Mouse (Mus musculus) midbrain, postnatal 0 days (tissue): Measurements from ENCODE around the gene Atp13a3. TPM values are rescaled to one million over a fixed set of nuclear protein-coding genes. Genes with fewer than 3 reads are reported as not detected.

Source experiments
- ATAC-seq: fragments of 200-750 bp; cut with Nextera tagmentation; 2 replicates; pipeline ENCODE4 v1.8.0; 2017; ENCODE audit warnings: moderate number of reproducible peaks, mild to moderate bottlenecking, moderate TSS enrichment, moderate library complexity; ENCODE audit not compliant: low FRiP score
- DNase-seq: peaks from one replicate; pipeline ENCODE4 v3.0.0-alpha.2; 2015; ENCODE audit warnings: low spot score
- H3K27ac ChIP-seq: fragments of 300-500 bp; sonication (generic); 2 replicates; pipeline ENCODE4 v1.5.1; 2014; ENCODE audit warnings: low read depth, mild to moderate bottlenecking, low read length, mixed read lengths
- H3K27me3 ChIP-seq: fragments of 300-500 bp; sonication (generic); 2 replicates; pipeline ENCODE4 v1.6.1; 2014; ENCODE audit warnings: low read length, control low read depth, mixed read lengths; ENCODE audit not compliant: insufficient read depth
- H3K36me3 ChIP-seq: fragments of 300-500 bp; sonication (generic); 2 replicates; pipeline ENCODE4 v1.6.1; 2014; ENCODE audit warnings: low read length, control low read depth, mixed read lengths; ENCODE audit not compliant: insufficient read depth
- H3K4me1 ChIP-seq: fragments of 300-500 bp; sonication (generic); 2 replicates; pipeline ENCODE4 v1.6.1; 2014; ENCODE audit warnings: mild to moderate bottlenecking, control low read depth, antibody characterized with exemption, low read length, mixed read lengths; ENCODE audit not compliant: insufficient read depth
- H3K4me2 ChIP-seq: fragments of 300-500 bp; sonication (generic); 2 replicates; pipeline ENCODE4 v1.6.1; 2014; ENCODE audit warnings: low read depth, mild to moderate bottlenecking, low read length, mixed read lengths; ENCODE audit not compliant: poor library complexity, severe bottlenecking
- H3K4me3 ChIP-seq: fragments of 300-500 bp; sonication (generic); 2 replicates; pipeline ENCODE4 v1.5.1; 2014; ENCODE audit warnings: low read depth, mild to moderate bottlenecking, low read length, moderate library complexity
- H3K9ac ChIP-seq: fragments of 300-500 bp; sonication (generic); replicated peaks from 2 replicates; pipeline ENCODE4 v1.6.1; 2014; ENCODE audit warnings: mild to moderate bottlenecking, low read length, moderate library complexity, mixed read lengths; ENCODE audit not compliant: poor library complexity, severe bottlenecking
- H3K9me3 ChIP-seq: fragments of 300-500 bp; sonication (generic); 2 replicates; pipeline ENCODE4 v1.6.1; 2016; ENCODE audit warnings: low read length, control low read depth
- CTCF ChIP-seq: IDR thresholded peaks from 2 replicates; pipeline ENCODE4 v1.5.1; 2016; ENCODE audit warnings: antibody characterized with exemption, mild to moderate bottlenecking
- WGBS: fragments of 180-500 bp; shearing (Covaris S2); extraction: QIAGEN DNeasy Blood & Tissue Kit; methylation state at CpG from one replicate; pipeline ENCODE4 v1.1.7; 2014; 5-methylcytosine and 5-hydroxymethylcytosine counted together
- polyA plus RNA-seq: library from polyadenylated mRNA; unstranded; fragments of >200 nt; fragmentation: Nextera tagmentation; extraction: Ambion mirVana; gene quantifications from 2 replicates; pipeline ENCODE4 v1.2.1, GENCODE M21; 2015
- total RNA-seq: library from RNA; depleted of rRNA; stranded (reverse); fragments of >200 nt; gene quantifications from 2 replicates; pipeline ENCODE4 v1.2.3, GENCODE M21; 2014

Atp13a3 gene
- total and polyA plus RNA-seq, 2 experiments from 2014 or later: 7.2 to 34.1 TPM

- 49% methylated on average over 8 of the region's 8 CpGs for WGBS
- H3K27me3 ChIP-seq: no peaks in the 10 kb centered on the region
- DNase-seq: no peak
- H3K4me3 ChIP-seq: no peak overlapping the region
- no peak for ATAC-seq
- H3K4me1 ChIP-seq: no peaks in the 10 kb centered on the region
- TF ChIP-seq CTCF: no peak
- no peaks in the 10 kb centered on the region for H3K36me3 ChIP-seq
- H3K27ac ChIP-seq: no peak overlapping the region
- H3K9me3 ChIP-seq: no peaks in the 10 kb centered on the region
- no peak overlapping the region for H3K9ac ChIP-seq
- H3K4me2 ChIP-seq: no peak overlapping the region
Observed at GRCm38 (mm10) chr16:30443411-30443810, 37.6 kb upstream of the Atp13a3 start.

- 96% methylated on average over 2 of the region's 2 CpGs for WGBS
- no peaks in the 10 kb centered on the region for H3K36me3 ChIP-seq
- H3K9me3 ChIP-seq: no peaks in the 10 kb centered on the region
Observed at GRCm38 (mm10) chr16:30442451-30442850, 36.7 kb upstream of the Atp13a3 start.

GRCm38 (mm10) chr16:30441409-30441808 is 35.6 kb upstream of the Atp13a3 start:
- no peaks in the 10 kb centered on the region for H3K9me3 ChIP-seq
- no peak for TF ChIP-seq CTCF
- no peaks in the 10 kb centered on the region for H3K4me1 ChIP-seq
- H3K9ac ChIP-seq: no peak overlapping the region
- DNase-seq: no peak
- H3K27me3 ChIP-seq: no peaks in the 10 kb centered on the region
- no peak overlapping the region for H3K4me2 ChIP-seq
- H3K27ac ChIP-seq: no peak overlapping the region
- ATAC-seq: no peak
- H3K4me3 ChIP-seq: no peak overlapping the region
- no peaks in the 10 kb centered on the region for H3K36me3 ChIP-seq
- WGBS: 85% methylated on average over 4 of the region's 4 CpGs

More at GRCm38 (mm10) chr16:30442451-30442850, 36.7 kb upstream of the Atp13a3 start:
- ATAC-seq (no peak), DNase-seq (no peak)
- Histone ChIP-seq H3K27me3 (no peaks in the 10 kb centered on the region), H3K27ac (no peak overlapping the region), H3K9ac (no peak overlapping the region), H3K4me1 (no peaks in the 10 kb centered on the region), H3K4me2 (no peak overlapping the region), H3K4me3 (no peak overlapping the region)
- no peak for TF ChIP-seq CTCF

GRCm38 (mm10) chr16:30439841-30440240 is 34.1 kb upstream of the Atp13a3 start:
- Histone ChIP-seq H3K4me2 (no peak overlapping the region), H3K27ac (no peak overlapping the region), H3K4me1 (no peaks in the 10 kb centered on the region), H3K4me3 (no peak overlapping the region), H3K36me3 (no peaks in the 10 kb centered on the region), H3K9ac (no peak overlapping the region), H3K9me3 (no peaks in the 10 kb centered on the region), H3K27me3 (no peaks in the 10 kb centered on the region)
- no peak for DNase-seq
- WGBS: 79% methylated on average over 5 of the region's 5 CpGs
- no peak for ATAC-seq
- TF ChIP-seq CTCF: no peak

GRCm38 (mm10) chr16:30439411-30439810 is 33.6 kb upstream of the Atp13a3 start:
- Histone ChIP-seq H3K4me2 (no peak overlapping the region), H3K9ac (no peak overlapping the region), H3K36me3 (no peaks in the 10 kb centered on the region), H3K9me3 (no peaks in the 10 kb centered on the region), H3K4me1 (no peaks in the 10 kb centered on the region), H3K27ac (no peak overlapping the region), H3K4me3 (no peak overlapping the region), H3K27me3 (no peaks in the 10 kb centered on the region)
- DNase-seq: no peak
- TF ChIP-seq CTCF: no peak
- 88% methylated on average over 6 of the region's 6 CpGs for WGBS
- ATAC-seq: no peak

GRCm38 (mm10) chr16:30436276-30436675 is 30.5 kb upstream of the Atp13a3 start:
- H3K27ac ChIP-seq: no peak overlapping the region
- TF ChIP-seq CTCF: no peak
- H3K36me3 ChIP-seq: no peaks in the 10 kb centered on the region
- no peaks in the 10 kb centered on the region for H3K9me3 ChIP-seq
- no peak for DNase-seq
- H3K9ac ChIP-seq: no peak overlapping the region
- H3K4me2 ChIP-seq: no peak overlapping the region
- H3K27me3 ChIP-seq: no peaks in the 10 kb centered on the region
- H3K4me3 ChIP-seq: no peak overlapping the region
- no peaks in the 10 kb centered on the region for H3K4me1 ChIP-seq
- 89% methylated on average over 7 of the region's 7 CpGs for WGBS
- no peak for ATAC-seq

- H3K4me3 ChIP-seq: no peak overlapping the region
- no peaks in the 10 kb centered on the region for H3K9me3 ChIP-seq
- TF ChIP-seq CTCF: no peak
- WGBS: 85% methylated on average over 4 of the region's 4 CpGs
- DNase-seq (no peak), ATAC-seq (no peak)
- no peaks in the 10 kb centered on the region for H3K36me3 ChIP-seq
- H3K9ac ChIP-seq: no peak overlapping the region
- no peak overlapping the region for H3K27ac ChIP-seq
- no peaks in the 10 kb centered on the region for H3K4me1 ChIP-seq
- H3K4me2 ChIP-seq: no peak overlapping the region
- H3K27me3 ChIP-seq: no peaks in the 10 kb centered on the region
Observed at GRCm38 (mm10) chr16:30435393-30435792, 29.6 kb upstream of the Atp13a3 start.
